Mouse (Mus musculus): ENCODE data around the gene 1700125H20Rik. TPM values are rescaled to one million over a fixed set of nuclear protein-coding genes. Genes with fewer than 3 reads are reported as not detected.
A peak's percentile ranks its signal among the peaks of the same experiment; 100 is the strongest.
"Not testable (repeated sequence)": the region's sequence is repeated elsewhere in the genome, so short reads cannot be mapped to it uniquely, and the experiment has no call there.

Gene 1700125H20Rik
- polyA plus RNA-seq, 1 experiment from 2014 or later: 0.65 TPM

- H3K27me3 ChIP-seq; ATAC-seq (ENCODE audit: insufficient number of reproducible peaks, insufficient read depth, low FRiP score, low TSS enrichment, low read depth); H3K9ac ChIP-seq; H3K4me3 ChIP-seq; H3K4me2 ChIP-seq; H3K36me3 ChIP-seq; H3K4me1 ChIP-seq; H3K27ac ChIP-seq; H3K9me3 ChIP-seq: not testable (repeated sequence)
- WGBS: 86% methylated on average over 1 of the region's 1 CpGs
Measured at GRCm38 (mm10) chr11:85163014-85163413, 7.2 kb upstream of the 1700125H20Rik start.

- Histone ChIP-seq H3K36me3 (no peaks in the 10 kb centered on the region), H3K27me3 (no peaks in the 10 kb centered on the region), H3K9me3 (no peaks in the 10 kb centered on the region), H3K27ac (no peak overlapping the region), H3K4me1 (no peaks in the 10 kb centered on the region), H3K4me2 (no peak overlapping the region), H3K4me3 (no peak overlapping the region), H3K9ac (no peak overlapping the region)
- ATAC-seq (ENCODE audit: insufficient number of reproducible peaks, insufficient read depth, low FRiP score, low TSS enrichment, low read depth): no peak
Measured at GRCm38 (mm10) chr11:85164371-85164770, 5.8 kb upstream of the 1700125H20Rik start.

DNA sequence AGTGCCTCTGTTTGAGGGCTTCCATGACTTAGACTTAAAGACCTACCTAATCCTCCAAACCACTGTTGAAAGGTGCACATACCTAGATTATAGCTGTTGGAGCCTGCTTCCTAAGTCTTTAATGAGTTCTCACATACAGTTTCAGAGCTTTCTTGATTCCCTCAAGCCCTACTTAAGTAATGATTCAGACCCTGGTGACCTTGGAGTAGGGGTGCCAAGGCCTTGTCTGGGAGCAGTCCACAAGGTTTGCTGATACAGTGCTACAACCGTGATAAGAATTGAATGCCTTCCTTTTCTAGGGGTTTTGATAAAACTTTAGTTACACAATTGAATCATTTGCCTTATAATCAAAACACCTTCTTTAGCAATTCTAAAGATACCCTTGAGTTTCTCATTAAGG, 2.7 kb upstream of the 1700125H20Rik start:
- H3K4me1 ChIP-seq: no peaks in the 10 kb centered on the region; the same call in 1 of the 2 replicates
- no peak overlapping the region for H3K4me2 ChIP-seq
- H3K27ac ChIP-seq: no peak overlapping the region
- no peak for ATAC-seq (ENCODE audit: insufficient number of reproducible peaks, insufficient read depth, low FRiP score, low TSS enrichment, low read depth)
- no peaks in the 10 kb centered on the region for H3K9me3 ChIP-seq
- H3K36me3 ChIP-seq: no peaks in the 10 kb centered on the region
- H3K27me3 ChIP-seq: no peaks in the 10 kb centered on the region
- H3K9ac ChIP-seq: no peak overlapping the region
- WGBS: 79% methylated on average over 1 of the region's 1 CpGs
- H3K4me3 ChIP-seq: no peak overlapping the region

GRCm38 (mm10) chr11:85170833-85171232, 629 bp downstream of the 1700125H20Rik start:
- no peaks in the 10 kb centered on the region; the same call in 1 of the 2 replicates for H3K4me1 ChIP-seq
- H3K9me3 ChIP-seq: no peaks in the 10 kb centered on the region
- no peaks in the 10 kb centered on the region for H3K27me3 ChIP-seq
- H3K4me2 ChIP-seq: no peak overlapping the region
- no peak overlapping the region for H3K9ac ChIP-seq
- H3K36me3 ChIP-seq: no peaks in the 10 kb centered on the region
- no peak for ATAC-seq (ENCODE audit: insufficient number of reproducible peaks, insufficient read depth, low FRiP score, low TSS enrichment, low read depth)
- H3K27ac ChIP-seq: no peak overlapping the region
- H3K4me3 ChIP-seq: no peak overlapping the region
- 37% methylated on average over 2 of the region's 2 CpGs for WGBS

- H3K4me2 ChIP-seq: no peak overlapping the region
- no peaks in the 10 kb centered on the region for H3K36me3 ChIP-seq
- H3K9me3 ChIP-seq: no peaks in the 10 kb centered on the region
- no peak for ATAC-seq (ENCODE audit: insufficient number of reproducible peaks, insufficient read depth, low FRiP score, low TSS enrichment, low read depth)
- H3K27ac ChIP-seq: no peak overlapping the region
- no peaks in the 10 kb centered on the region for H3K4me1 ChIP-seq
- 81% methylated on average over 3 of the region's 3 CpGs for WGBS
- H3K9ac ChIP-seq: no peak overlapping the region
- no peaks in the 10 kb centered on the region for H3K27me3 ChIP-seq
- H3K4me3 ChIP-seq: no peak overlapping the region
Measured at GRCm38 (mm10) chr11:85175941-85176340, 5.7 kb downstream of the 1700125H20Rik start.

GRCm38 (mm10) chr11:85177761-85178160, 7.6 kb downstream of the 1700125H20Rik start:
- Histone ChIP-seq H3K36me3 (no peaks in the 10 kb centered on the region), H3K27ac (no peak overlapping the region), H3K4me2 (no peak overlapping the region), H3K4me1 (no peaks in the 10 kb centered on the region), H3K4me3 (no peak overlapping the region), H3K27me3 (no peaks in the 10 kb centered on the region), H3K9ac (no peak overlapping the region), H3K9me3 (no peaks in the 10 kb centered on the region)
- ATAC-seq (ENCODE audit: insufficient number of reproducible peaks, insufficient read depth, low FRiP score, low TSS enrichment, low read depth): no peak
- 86% methylated on average over 6 of the region's 6 CpGs for whole genome bisulfite sequencing

- Histone ChIP-seq H3K27ac (no peak overlapping the region), H3K4me3 (no peak overlapping the region), H3K27me3 (no peaks in the 10 kb centered on the region), H3K4me1 (0 out of 2 replicates have a peak, but pooled peaks cover 2% of the 10 kb centered on the region), H3K4me2 (no peak overlapping the region), H3K36me3 (no peaks in the 10 kb centered on the region), H3K9ac (no peak overlapping the region), H3K9me3 (no peaks in the 10 kb centered on the region)
- WGBS: 72% methylated on average over 4 of the region's 4 CpGs
- no peak for ATAC-seq (ENCODE audit: insufficient number of reproducible peaks, insufficient read depth, low FRiP score, low TSS enrichment, low read depth)
Measured at GRCm38 (mm10) chr11:85178413-85178812, 8.2 kb downstream of the 1700125H20Rik start.

GRCm38 (mm10) chr11:85182617-85183283, 12.5 kb downstream of the 1700125H20Rik start:
- peak overlapping the region; percentile 43 for H3K4me3 ChIP-seq
- 0 out of 2 replicates have a peak, but pooled peaks cover 3% of the 10 kb centered on the region for H3K36me3 ChIP-seq
- no peaks in the 10 kb centered on the region for H3K27me3 ChIP-seq
- no peaks in the 10 kb centered on the region for H3K9me3 ChIP-seq
- ATAC-seq (ENCODE audit: insufficient number of reproducible peaks, insufficient read depth, low FRiP score, low TSS enrichment, low read depth): peak; percentile 75
- 0 out of 2 replicates have a peak overlapping the region, but pooled peaks have one; percentile 29 for H3K27ac ChIP-seq
- H3K9ac ChIP-seq: peak overlapping the region; percentile 70
- H3K4me2 ChIP-seq: peak overlapping the region; percentile 70
- 0 out of 2 replicates have a peak, but pooled peaks cover 3% of the 10 kb centered on the region for H3K4me1 ChIP-seq
- 3% methylated on average over 20 of the region's 20 CpGs for WGBS

DNA sequence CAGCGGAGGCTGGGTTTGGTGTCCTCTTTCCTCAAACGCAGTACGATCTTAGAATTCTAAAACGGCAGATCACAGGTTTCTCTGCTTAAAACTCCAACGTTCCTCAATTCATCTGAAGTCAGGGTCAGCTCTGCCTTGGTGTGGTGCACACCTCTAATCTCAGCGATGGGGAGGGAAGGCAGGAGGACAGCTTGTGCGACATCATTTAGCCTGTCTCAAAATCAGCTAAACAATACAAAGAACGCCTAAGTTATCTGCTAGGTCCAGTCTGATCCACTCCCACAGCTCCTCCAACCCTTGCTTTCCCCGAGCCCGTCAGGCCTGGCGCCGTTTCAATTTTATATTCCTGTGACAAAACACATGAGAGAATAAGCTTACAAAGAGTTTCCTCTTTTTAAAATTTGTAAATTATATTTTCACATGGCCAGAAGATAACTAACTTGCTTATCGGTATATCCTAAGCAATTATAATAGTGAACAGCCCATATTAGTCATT, 13.1 kb downstream of the 1700125H20Rik start:
- peak overlapping the region; percentile 70 for H3K9ac ChIP-seq
- H3K4me3 ChIP-seq: peak overlapping the region; percentile 43
- peaks cover 5% of the 10 kb centered on the region; the same call in 1 of the 2 replicates for H3K36me3 ChIP-seq
- H3K4me1 ChIP-seq: 0 out of 2 replicates have a peak, but pooled peaks cover 3% of the 10 kb centered on the region
- 0 out of 2 replicates have a peak overlapping the region, but pooled peaks have one; percentile 29 for H3K27ac ChIP-seq
- peak overlapping the region; percentile 70 for H3K4me2 ChIP-seq
- WGBS: 20% methylated on average over 13 of the region's 13 CpGs
- H3K9me3 ChIP-seq: no peaks in the 10 kb centered on the region
- ATAC-seq (ENCODE audit: insufficient number of reproducible peaks, insufficient read depth, low FRiP score, low TSS enrichment, low read depth): no peak
- H3K27me3 ChIP-seq: no peaks in the 10 kb centered on the region

DNA sequence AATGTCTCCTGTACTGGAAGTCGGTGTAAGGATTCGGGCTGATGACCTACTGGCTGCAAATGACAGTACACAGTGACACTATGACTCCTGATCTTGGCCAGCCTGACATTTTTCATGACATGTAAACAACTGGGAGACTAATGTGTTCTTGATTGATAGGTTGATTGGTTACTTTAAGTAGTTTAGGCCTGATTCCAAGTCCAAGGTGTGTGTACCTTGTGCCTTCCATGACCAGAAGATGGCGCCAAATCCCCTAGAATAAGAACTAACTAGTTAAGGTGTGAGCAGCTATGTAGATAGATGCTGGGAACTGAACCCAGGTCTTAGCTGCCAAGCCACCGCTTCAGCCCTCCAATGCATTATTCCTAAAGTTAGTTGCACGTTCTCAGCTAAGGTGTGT, 13.9 kb downstream of the 1700125H20Rik start:
- no peaks in the 10 kb centered on the region for H3K9me3 ChIP-seq
- no peak overlapping the region for H3K4me2 ChIP-seq
- no peak overlapping the region for H3K4me3 ChIP-seq
- H3K27ac ChIP-seq: no peak overlapping the region
- 67% methylated on average over 5 of the region's 5 CpGs for WGBS
- no peak for ATAC-seq (ENCODE audit: insufficient number of reproducible peaks, insufficient read depth, low FRiP score, low TSS enrichment, low read depth)
- H3K36me3 ChIP-seq: peaks cover 12% of the 10 kb centered on the region
- 0 out of 2 replicates have a peak, but pooled peaks cover 3% of the 10 kb centered on the region for H3K4me1 ChIP-seq
- H3K9ac ChIP-seq: no peak overlapping the region
- no peaks in the 10 kb centered on the region for H3K27me3 ChIP-seq

GRCm38 (mm10) chr11:85184839-85185238, 14.6 kb downstream of the 1700125H20Rik start:
- no peak overlapping the region for H3K4me3 ChIP-seq
- no peaks in the 10 kb centered on the region for H3K27me3 ChIP-seq
- no peak for ATAC-seq (ENCODE audit: insufficient number of reproducible peaks, insufficient read depth, low FRiP score, low TSS enrichment, low read depth)
- no peaks in the 10 kb centered on the region for H3K9me3 ChIP-seq
- 91% methylated on average over 6 of the region's 6 CpGs for WGBS
- H3K4me2 ChIP-seq: no peak overlapping the region
- no peak overlapping the region for H3K9ac ChIP-seq
- H3K4me1 ChIP-seq: 0 out of 2 replicates have a peak, but pooled peaks cover 3% of the 10 kb centered on the region
- H3K36me3 ChIP-seq: peaks cover 19% of the 10 kb centered on the region
- no peak overlapping the region for H3K27ac ChIP-seq

- no peak overlapping the region for H3K9ac ChIP-seq
- H3K36me3 ChIP-seq: peaks cover 56% of the 10 kb centered on the region
- H3K4me2 ChIP-seq: no peak overlapping the region
- ATAC-seq (ENCODE audit: insufficient number of reproducible peaks, insufficient read depth, low FRiP score, low TSS enrichment, low read depth): no peak
- no peaks in the 10 kb centered on the region for H3K27me3 ChIP-seq
- 94% methylated on average over 4 of the region's 4 CpGs for WGBS
- H3K4me1 ChIP-seq: no peaks in the 10 kb centered on the region
- H3K27ac ChIP-seq: no peak overlapping the region
- H3K9me3 ChIP-seq: no peaks in the 10 kb centered on the region
- no peak overlapping the region for H3K4me3 ChIP-seq
Measured at GRCm38 (mm10) chr11:85189110-85189509, 18.9 kb downstream of the 1700125H20Rik start.
